Mouse (Mus musculus) erythroblast, embryonic 14.5 days (primary cell): ENCODE measurements at regions not wholly inside any gene's neighbourhood (a gene's known extent, or its start where the extent isn't known, plus 50 kb on each side); places are given as distances from the start of the nearest gene placed in this dataset.
"Not testable (repeated sequence)": the region's sequence is repeated elsewhere in the genome, so short reads cannot be mapped to it uniquely, and the experiment has no call there.

Source experiments
- H3K27me3 ChIP-seq: 2 replicates; pipeline ENCODE4 v1.6.1; 2012; ENCODE audit warnings: inconsistent platforms; ENCODE audit not compliant: control insufficient read depth
- H3K36me3 ChIP-seq: 2 replicates; pipeline ENCODE4 v1.6.1; 2012; ENCODE audit warnings: mild to moderate bottlenecking, inconsistent platforms; ENCODE audit not compliant: control insufficient read depth
- H3K4me1 ChIP-seq: 2 replicates; pipeline ENCODE4 v1.6.1; 2012; ENCODE audit warnings: inconsistent platforms; ENCODE audit not compliant: control insufficient read depth
- H3K4me3 ChIP-seq: replicated peaks from 2 replicates; pipeline ENCODE3; 2012; ENCODE audit warnings: moderate library complexity, mild to moderate bottlenecking, inconsistent platforms
- H3K9me3 ChIP-seq: 2 replicates; pipeline ENCODE4 v1.6.1; 2012; ENCODE audit warnings: low read length, inconsistent platforms, mixed read lengths; ENCODE audit not compliant: control insufficient read depth
- GATA1 ChIP-seq: IDR thresholded peaks from 2 replicates; pipeline ENCODE4 v1.6.1; 2012; ENCODE audit warnings: low read length, inconsistent platforms, mixed read lengths
- TAL1 ChIP-seq: IDR thresholded peaks from 3 replicates; pipeline ENCODE4 v1.6.1; 2012; ENCODE audit warnings: low read length, inconsistent platforms, mixed read lengths

- Histone ChIP-seq H3K27me3 (no peaks in the 10 kb centered on the region), H3K4me1 (peaks cover 31% of the 10 kb centered on the region), H3K36me3 (no peaks in the 10 kb centered on the region), H3K9me3 (no peaks in the 10 kb centered on the region), H3K4me3 (no peak overlapping the region)
- TF ChIP-seq TAL1 = no peak
These were observed 156.4 kb downstream of the Cand1 start for GRCm38 (mm10) chr10:119083431-119083830.

DNA sequence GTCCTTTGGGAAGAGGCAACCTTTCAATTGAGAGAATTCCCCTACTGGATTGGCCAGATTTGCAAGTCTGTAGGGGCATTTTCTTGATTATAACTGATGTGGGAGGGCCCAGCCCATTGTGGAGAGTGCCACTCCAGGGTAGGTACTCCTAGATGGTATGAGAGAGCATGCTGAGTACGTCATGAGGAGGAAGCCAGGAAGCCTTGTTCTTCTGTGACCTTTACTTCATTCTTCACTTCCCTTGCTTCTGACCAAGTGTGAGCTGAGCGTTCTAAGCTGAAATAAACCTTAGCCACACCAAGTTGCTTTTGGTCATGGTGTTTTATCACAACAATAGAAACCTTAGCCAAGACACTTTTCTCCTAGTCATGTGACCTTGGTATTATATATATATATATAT lies 157.0 kb downstream of the Cand1 start:
- no peak overlapping the region for H3K4me3 ChIP-seq
- H3K9me3 ChIP-seq = no peaks in the 10 kb centered on the region
- TF ChIP-seq GATA1 (no peak), TAL1 (no peak)
- no peaks in the 10 kb centered on the region for H3K36me3 ChIP-seq
- H3K4me1 ChIP-seq = peaks cover 29% of the 10 kb centered on the region
- no peaks in the 10 kb centered on the region for H3K27me3 ChIP-seq

GRCm38 (mm10) chr10:119081766-119082165 lies 158.1 kb downstream of the Cand1 start:
- H3K27me3 ChIP-seq, H3K9me3 ChIP-seq, H3K36me3 ChIP-seq, H3K4me3 ChIP-seq: not testable (repeated sequence)
- peaks cover 22% of the 10 kb centered on the region for H3K4me1 ChIP-seq

DNA sequence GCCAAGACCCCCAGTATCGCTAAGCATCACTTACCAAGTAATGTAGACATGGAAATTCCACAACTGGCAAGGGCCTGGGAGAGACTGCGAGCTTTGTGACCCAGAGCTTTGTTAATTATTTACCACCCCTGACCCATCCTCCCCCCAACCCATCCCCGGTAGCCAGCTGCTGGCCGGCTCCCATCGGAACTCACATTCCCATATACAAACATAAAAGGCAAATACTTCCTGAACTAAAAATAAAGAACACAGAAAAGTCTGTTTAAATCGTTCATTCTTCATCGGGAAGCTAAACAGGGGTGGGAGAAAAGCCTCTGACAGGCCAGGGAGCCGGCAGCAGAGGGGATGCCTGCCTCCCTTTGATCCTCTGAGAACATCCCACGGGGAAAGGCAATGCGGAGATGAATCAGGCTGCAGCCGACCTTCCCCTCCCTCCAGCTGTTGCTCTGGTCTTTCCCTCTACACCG lies 163.7 kb downstream of the Cand1 start:
- Histone ChIP-seq H3K4me3 (no peak overlapping the region), H3K4me1 (peaks cover 7% of the 10 kb centered on the region), H3K9me3 (no peaks in the 10 kb centered on the region), H3K36me3 (no peaks in the 10 kb centered on the region), H3K27me3 (no peaks in the 10 kb centered on the region)
- no peak for TF ChIP-seq TAL1
- TF ChIP-seq GATA1 = no peak

DNA sequence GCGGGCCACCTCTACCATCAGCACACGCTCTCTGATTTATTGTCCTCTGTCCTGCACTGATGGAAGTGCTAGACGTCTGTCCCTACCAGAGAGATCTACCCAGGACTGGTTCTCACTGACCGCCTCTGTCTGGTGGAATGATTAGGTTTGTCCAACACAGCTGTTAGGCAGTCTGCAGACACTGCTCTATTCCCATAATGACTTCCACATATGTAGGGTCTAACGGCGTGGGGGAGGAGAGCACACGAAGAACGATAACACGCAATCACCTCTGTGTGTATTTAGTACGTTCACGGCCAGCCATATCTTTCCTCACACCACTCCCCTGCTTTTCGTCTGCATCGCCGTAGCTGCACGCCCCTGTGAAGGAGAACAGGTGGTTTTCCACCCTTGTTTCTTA lies 165.0 kb downstream of the Cand1 start:
- Histone ChIP-seq H3K36me3 (no peaks in the 10 kb centered on the region), H3K27me3 (no peaks in the 10 kb centered on the region), H3K4me3 (no peak overlapping the region), H3K9me3 (no peaks in the 10 kb centered on the region), H3K4me1 (peaks cover 4% of the 10 kb centered on the region)
- no peak for TF ChIP-seq TAL1
- no peak for TF ChIP-seq GATA1

GRCm38 (mm10) chr10:119073991-119074390 lies 165.9 kb downstream of the Cand1 start:
- Histone ChIP-seq H3K4me1 (peaks cover 1% of the 10 kb centered on the region), H3K4me3 (no peak overlapping the region), H3K36me3 (no peaks in the 10 kb centered on the region), H3K27me3 (no peaks in the 10 kb centered on the region), H3K9me3 (no peaks in the 10 kb centered on the region)
- TF ChIP-seq TAL1 = no peak
- no peak for TF ChIP-seq GATA1

DNA sequence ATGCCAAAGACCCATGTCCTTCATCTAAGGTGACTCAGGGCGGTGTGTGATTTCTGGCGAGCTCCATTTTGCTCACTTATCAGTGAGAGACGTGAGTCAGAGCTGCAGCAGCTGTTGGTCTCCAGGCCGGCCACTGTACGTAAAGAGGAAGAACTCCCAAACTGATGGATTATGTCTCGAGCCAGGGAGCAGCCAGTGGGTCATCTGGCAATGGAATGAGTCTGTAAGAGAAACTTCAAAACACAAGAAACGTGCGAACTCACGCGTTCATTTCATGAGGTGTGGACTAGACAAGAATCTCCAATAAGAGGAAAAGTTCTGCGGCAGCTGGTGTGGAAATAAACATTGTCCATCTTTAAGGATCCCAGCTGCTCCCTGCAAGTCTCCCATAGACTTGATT lies 170.4 kb downstream of the Cand1 start:
- H3K36me3 ChIP-seq = no peaks in the 10 kb centered on the region
- no peaks in the 10 kb centered on the region for H3K27me3 ChIP-seq
- H3K4me3 ChIP-seq = no peak overlapping the region
- peaks cover 3% of the 10 kb centered on the region; the same call in 1 of the 2 replicates for H3K9me3 ChIP-seq
- TF ChIP-seq GATA1 = no peak
- TF ChIP-seq TAL1 = no peak
- H3K4me1 ChIP-seq = peaks cover 8% of the 10 kb centered on the region

DNA sequence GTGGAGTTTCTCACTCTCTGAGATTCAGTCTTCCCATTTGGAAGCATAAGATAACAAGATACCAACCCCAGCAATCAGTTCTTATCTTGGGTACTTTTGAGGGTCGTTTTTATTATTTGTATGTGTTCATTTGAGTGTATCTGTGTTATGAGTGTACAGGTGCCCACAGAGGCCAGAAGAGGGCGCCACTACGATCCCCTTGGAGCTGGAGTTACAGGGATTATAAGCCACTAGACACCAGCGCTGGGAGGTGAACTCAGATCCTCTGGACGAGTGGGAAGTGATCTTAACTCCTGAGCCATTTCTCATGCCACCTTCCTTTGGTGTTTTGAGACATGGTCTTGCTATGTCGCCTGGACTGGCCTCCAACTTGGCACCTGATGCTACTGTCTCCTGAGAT lies 172.0 kb downstream of the Cand1 start:
- H3K27me3 ChIP-seq = no peaks in the 10 kb centered on the region
- peaks cover 22% of the 10 kb centered on the region for H3K4me1 ChIP-seq
- no peaks in the 10 kb centered on the region for H3K36me3 ChIP-seq
- no peak overlapping the region for H3K4me3 ChIP-seq
- TF ChIP-seq GATA1 (no peak), TAL1 (no peak)
- H3K9me3 ChIP-seq = peaks cover 3% of the 10 kb centered on the region; the same call in 1 of the 2 replicates

DNA sequence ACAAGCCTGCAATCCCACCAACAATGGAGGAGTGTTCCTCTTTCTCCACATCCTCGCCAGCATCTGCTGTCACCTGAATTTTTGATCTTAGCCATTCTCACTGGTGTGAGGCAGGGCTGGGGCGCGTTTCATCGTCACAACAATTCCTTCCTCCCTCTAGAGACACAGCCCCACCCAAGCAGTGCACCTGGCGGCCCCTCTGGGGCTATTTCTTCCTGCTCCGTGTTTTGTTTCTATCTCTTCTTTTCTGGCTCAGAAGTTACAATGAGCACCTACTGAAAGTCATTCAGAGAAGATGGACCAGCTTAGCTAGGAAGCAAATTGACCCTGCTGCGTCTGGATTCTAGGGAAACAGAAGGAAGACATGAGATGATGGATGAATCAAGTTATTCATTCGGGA lies 172.5 kb downstream of the Cand1 start:
- Histone ChIP-seq H3K9me3 (peaks cover 3% of the 10 kb centered on the region; the same call in 1 of the 2 replicates), H3K27me3 (no peaks in the 10 kb centered on the region), H3K4me1 (peaks cover 24% of the 10 kb centered on the region), H3K36me3 (no peaks in the 10 kb centered on the region), H3K4me3 (no peak overlapping the region)
- TF ChIP-seq TAL1 = no peak
- TF ChIP-seq GATA1 = no peak

DNA sequence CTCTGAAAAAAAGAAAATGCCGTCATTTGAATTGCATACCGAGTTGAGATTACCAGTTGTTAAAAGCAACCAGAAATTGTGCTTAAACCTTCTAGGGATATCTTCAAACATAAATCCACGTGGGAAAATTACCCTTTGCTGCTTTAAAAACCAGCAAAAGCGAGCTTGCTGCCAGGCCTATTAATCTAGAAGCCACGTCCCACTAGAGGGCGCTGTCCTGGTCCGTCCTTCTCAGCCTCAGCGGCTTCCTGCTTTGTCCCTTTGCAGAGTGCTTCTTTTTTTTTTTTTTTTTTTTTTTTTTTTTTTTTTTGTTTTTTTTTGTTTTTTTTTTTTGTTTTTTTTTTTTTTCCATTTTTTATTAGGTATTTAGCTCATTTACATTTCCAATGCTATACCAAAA lies 173.9 kb downstream of the Cand1 start:
- Histone ChIP-seq H3K36me3 (no peaks in the 10 kb centered on the region), H3K4me3 (no peak overlapping the region), H3K4me1 (peaks cover 24% of the 10 kb centered on the region), H3K9me3 (peaks cover 3% of the 10 kb centered on the region; the same call in 1 of the 2 replicates), H3K27me3 (no peaks in the 10 kb centered on the region)
- no peak for TF ChIP-seq GATA1
